Mouse (Mus musculus): ENCODE measurements at regions not wholly inside any gene's neighbourhood (a gene's known extent, or its start where the extent isn't known, plus 50 kb on each side); places are given as distances from the start of the nearest gene placed in this dataset.

GRCm38 (mm10) chr3:38282891-38283290 is 201.8 kb downstream of the Ankrd50 start:
- Histone ChIP-seq H3K27ac (ENCODE audit: low read length) (no peak overlapping the region), H3K27me3 (replicated peaks; ENCODE audit: insufficient read depth, low read length) (no peaks in the 10 kb centered on the region), H3K4me3 (ENCODE audit: low read depth, low read length) (no peak overlapping the region), H3K9me3 (ENCODE audit: low read length) (no peaks in the 10 kb centered on the region), H3K4me2 (replicated peaks; ENCODE audit: low read depth, low read length) (no peak overlapping the region), H3K9ac (replicated peaks; ENCODE audit: low read depth) (no peak overlapping the region), H3K36me3 (ENCODE audit: insufficient read depth, low read length) (no peaks in the 10 kb centered on the region), H3K4me1 (ENCODE audit: insufficient read depth, low read depth, low read length) (peaks cover 7% of the 10 kb centered on the region; the same call in 1 of the 2 replicates)
- WGBS, result 91% methylated on average over 4 of the region's 4 CpGs
- no peak for TF ChIP-seq EP300 (IDR thresholded peaks at IDR 0.05)
- no peak for TF ChIP-seq CTCF (IDR thresholded peaks at IDR 0.05)
- DNase-seq (ENCODE audit: low spot score) (no peak), ATAC-seq (no peak)

- Histone ChIP-seq H3K27ac (ENCODE audit: low read length) (no peak overlapping the region), H3K9me3 (ENCODE audit: low read length) (no peaks in the 10 kb centered on the region), H3K27me3 (replicated peaks; ENCODE audit: insufficient read depth, low read length) (no peaks in the 10 kb centered on the region), H3K36me3 (ENCODE audit: insufficient read depth, low read length) (no peaks in the 10 kb centered on the region), H3K4me3 (ENCODE audit: low read depth, low read length) (no peak overlapping the region), H3K9ac (replicated peaks; ENCODE audit: low read depth) (no peak overlapping the region), H3K4me2 (replicated peaks; ENCODE audit: low read depth, low read length) (no peak overlapping the region), H3K4me1 (ENCODE audit: insufficient read depth, low read depth, low read length) (peaks cover 7% of the 10 kb centered on the region; the same call in 1 of the 2 replicates)
- no peak for ATAC-seq
- WGBS, result 35% methylated on average over 4 of the region's 4 CpGs
- TF ChIP-seq CTCF (IDR thresholded peaks at IDR 0.05), result no peak
- TF ChIP-seq EP300 (IDR thresholded peaks at IDR 0.05), result no peak
- no peak for DNase-seq (ENCODE audit: low spot score)
Measured at GRCm38 (mm10) chr3:38281683-38282082, 203.0 kb downstream of the Ankrd50 start.

GRCm38 (mm10) chr3:38280876-38281275 is 203.8 kb downstream of the Ankrd50 start:
- no peak overlapping the region for H3K4me2 ChIP-seq (replicated peaks; ENCODE audit: low read depth, low read length)
- ATAC-seq (no peak), DNase-seq (ENCODE audit: low spot score) (no peak)
- H3K4me3 ChIP-seq (ENCODE audit: low read depth, low read length), result no peak overlapping the region
- no peaks in the 10 kb centered on the region for H3K36me3 ChIP-seq (ENCODE audit: insufficient read depth, low read length)
- WGBS, result 61% methylated on average over 6 of the region's 6 CpGs
- H3K9ac ChIP-seq (replicated peaks; ENCODE audit: low read depth), result no peak overlapping the region
- no peaks in the 10 kb centered on the region for H3K27me3 ChIP-seq (replicated peaks; ENCODE audit: insufficient read depth, low read length)
- H3K9me3 ChIP-seq (ENCODE audit: low read length), result no peaks in the 10 kb centered on the region
- no peak overlapping the region for H3K27ac ChIP-seq (ENCODE audit: low read length)
- H3K4me1 ChIP-seq (ENCODE audit: insufficient read depth, low read depth, low read length), result peaks cover 7% of the 10 kb centered on the region; the same call in 1 of the 2 replicates
- TF ChIP-seq CTCF (IDR thresholded peaks at IDR 0.05) (no peak), EP300 (IDR thresholded peaks at IDR 0.05) (no peak)

- DNase-seq (ENCODE audit: low spot score) (no peak), ATAC-seq (no peak)
- TF ChIP-seq CTCF (IDR thresholded peaks at IDR 0.05), result no peak
- Histone ChIP-seq H3K9me3 (ENCODE audit: low read length) (no peaks in the 10 kb centered on the region), H3K4me1 (ENCODE audit: insufficient read depth, low read depth, low read length) (peaks cover 7% of the 10 kb centered on the region; the same call in 1 of the 2 replicates), H3K36me3 (ENCODE audit: insufficient read depth, low read length) (no peaks in the 10 kb centered on the region), H3K27me3 (replicated peaks; ENCODE audit: insufficient read depth, low read length) (no peaks in the 10 kb centered on the region), H3K4me3 (ENCODE audit: low read depth, low read length) (no peak overlapping the region), H3K9ac (replicated peaks; ENCODE audit: low read depth) (no peak overlapping the region), H3K4me2 (replicated peaks; ENCODE audit: low read depth, low read length) (no peak overlapping the region), H3K27ac (ENCODE audit: low read length) (no peak overlapping the region)
- WGBS, result 74% methylated on average over 3 of the region's 3 CpGs
Measured at GRCm38 (mm10) chr3:38280105-38280504, 204.5 kb downstream of the Ankrd50 start.

GRCm38 (mm10) chr3:38276948-38277504 is 207.6 kb downstream of the Ankrd50 start:
- Histone ChIP-seq H3K4me3 (ENCODE audit: low read depth, low read length) (no peak overlapping the region), H3K9ac (replicated peaks; ENCODE audit: low read depth) (no peak overlapping the region), H3K4me2 (replicated peaks; ENCODE audit: low read depth, low read length) (no peak overlapping the region), H3K27me3 (replicated peaks; ENCODE audit: insufficient read depth, low read length) (no peaks in the 10 kb centered on the region), H3K4me1 (ENCODE audit: insufficient read depth, low read depth, low read length) (no peaks in the 10 kb centered on the region), H3K36me3 (ENCODE audit: insufficient read depth, low read length) (no peaks in the 10 kb centered on the region), H3K27ac (ENCODE audit: low read length) (no peak overlapping the region), H3K9me3 (ENCODE audit: low read length) (no peaks in the 10 kb centered on the region)
- no peak for DNase-seq (ENCODE audit: low spot score)
- TF ChIP-seq EP300 (IDR thresholded peaks at IDR 0.05) (no peak), CTCF (IDR thresholded peaks at IDR 0.05) (no peak)
- no peak for ATAC-seq
- WGBS, result 80% methylated on average over 1 of the region's 1 CpGs

- Histone ChIP-seq H3K4me2 (replicated peaks; ENCODE audit: low read depth, low read length) (no peak overlapping the region), H3K27ac (ENCODE audit: low read length) (no peak overlapping the region), H3K4me3 (ENCODE audit: low read depth, low read length) (no peak overlapping the region), H3K9me3 (ENCODE audit: low read length) (no peaks in the 10 kb centered on the region), H3K9ac (replicated peaks; ENCODE audit: low read depth) (no peak overlapping the region), H3K4me1 (ENCODE audit: insufficient read depth, low read depth, low read length) (no peaks in the 10 kb centered on the region), H3K36me3 (ENCODE audit: insufficient read depth, low read length) (no peaks in the 10 kb centered on the region), H3K27me3 (replicated peaks; ENCODE audit: insufficient read depth, low read length) (no peaks in the 10 kb centered on the region)
- TF ChIP-seq EP300 (IDR thresholded peaks at IDR 0.05) (no peak), CTCF (IDR thresholded peaks at IDR 0.05) (no peak)
- WGBS, result 40% methylated on average over 2 of the region's 2 CpGs
- ATAC-seq, result 0 out of 2 replicates have a peak, but pooled peaks have one; percentile 17
- peak; percentile 27 for DNase-seq (ENCODE audit: low spot score)
Measured at GRCm38 (mm10) chr3:38275321-38275720, 209.3 kb downstream of the Ankrd50 start.

- Histone ChIP-seq H3K9ac (replicated peaks; ENCODE audit: low read depth) (no peak overlapping the region), H3K4me2 (replicated peaks; ENCODE audit: low read depth, low read length) (no peak overlapping the region), H3K36me3 (ENCODE audit: insufficient read depth, low read length) (no peaks in the 10 kb centered on the region), H3K27me3 (replicated peaks; ENCODE audit: insufficient read depth, low read length) (no peaks in the 10 kb centered on the region), H3K27ac (ENCODE audit: low read length) (no peak overlapping the region), H3K4me3 (ENCODE audit: low read depth, low read length) (no peak overlapping the region), H3K4me1 (ENCODE audit: insufficient read depth, low read depth, low read length) (no peaks in the 10 kb centered on the region), H3K9me3 (ENCODE audit: low read length) (no peaks in the 10 kb centered on the region)
- DNase-seq (ENCODE audit: low spot score), result no peak
- TF ChIP-seq CTCF (IDR thresholded peaks at IDR 0.05) (no peak), EP300 (IDR thresholded peaks at IDR 0.05) (no peak)
- no peak for ATAC-seq
- WGBS, result 37% methylated on average over 6 of the region's 6 CpGs
Measured at GRCm38 (mm10) chr3:38270742-38271141, 213.9 kb downstream of the Ankrd50 start.
